Mouse (Mus musculus) erythroblast, embryonic 14.5 days (primary cell): ENCODE measurements around the gene 4930469K13Rik.

Experiments
- GATA1 ChIP-seq: IDR thresholded peaks from 2 replicates; pipeline ENCODE4 v1.6.1; 2012; ENCODE audit warnings: low read length, inconsistent platforms, mixed read lengths
- TAL1 ChIP-seq: IDR thresholded peaks from 3 replicates; pipeline ENCODE4 v1.6.1; 2012; ENCODE audit warnings: low read length, inconsistent platforms, mixed read lengths

DNA sequence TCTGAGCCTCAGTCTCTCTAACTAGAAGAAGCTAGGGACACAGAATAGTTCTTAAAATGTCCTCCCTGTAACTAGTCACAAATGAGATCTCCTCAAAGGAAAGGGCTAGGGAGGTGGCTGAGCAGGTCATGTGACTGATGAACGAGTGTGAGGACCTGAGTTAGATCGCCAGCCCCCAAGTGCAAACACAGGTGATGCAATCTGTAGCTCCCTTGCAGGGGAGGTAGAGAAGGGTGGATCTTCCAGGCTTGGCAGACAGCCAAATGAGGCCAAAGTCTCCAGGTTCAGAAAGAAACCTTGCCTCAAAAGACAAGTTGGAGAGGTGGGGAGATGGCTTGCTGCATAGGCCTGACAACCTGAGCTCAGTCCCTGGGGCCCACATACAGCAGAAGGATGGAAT is 171.8 kb downstream of the 4930469K13Rik start:
- TF ChIP-seq TAL1 (no peak), GATA1 (no peak)
